Mouse (Mus musculus) cortical plate, adult 2 months (tissue): ENCODE measurements around the gene Rps27rt.

ENCODE experiments used
- CTCF ChIP-seq: fragments of 200-500 bp; IDR thresholded peaks from 2 replicates; pipeline ENCODE4 v1.5.1; 2011; ENCODE audit warnings: mild to moderate bottlenecking, control low read depth, low read length; ENCODE audit not compliant: insufficient read depth; ENCODE audit errors: extremely low read depth
- POLR2A ChIP-seq: fragments of 200-500 bp; IDR thresholded peaks from 2 replicates; pipeline ENCODE4 v1.6.1; 2011; ENCODE audit warnings: mild to moderate bottlenecking, low read length, control low read depth; ENCODE audit not compliant: insufficient read depth; ENCODE audit errors: extremely low read depth

GRCm38 (mm10) chr9:114999010-114999770, 16.7 kb upstream of the Rps27rt start:
- TF ChIP-seq POLR2A (no peak), CTCF (no peak)
